26 mouse cellular contexts compared by ENCODE assay signal in the genomic region with DNA sequence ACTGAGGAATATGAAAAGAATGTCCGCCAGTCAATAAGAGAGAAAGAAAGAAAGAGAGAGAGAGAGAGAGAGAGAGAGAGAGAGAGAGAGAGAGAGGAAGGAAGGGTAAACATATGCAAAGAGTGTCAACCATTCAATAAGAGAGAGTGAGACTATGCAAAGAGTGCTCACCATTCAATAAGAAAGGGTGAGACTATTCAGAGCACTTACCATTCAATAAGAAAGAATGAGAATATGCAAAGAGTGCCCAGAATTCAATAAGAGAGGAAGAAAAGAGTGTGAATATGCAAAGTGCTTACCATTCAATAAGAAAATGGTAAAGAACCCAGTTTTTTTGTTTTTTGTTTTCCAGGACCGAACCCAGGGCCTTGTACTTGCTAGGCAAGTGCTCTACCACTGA. TPM values are rescaled to one million over a fixed set of nuclear protein-coding genes. Genes with fewer than 3 reads are reported as not detected.
A peak's percentile ranks its signal among the peaks of the same experiment; 100 is the strongest.
DNase-seq lines count a peak whose midpoint lies in the region; ATAC-seq and TF ChIP-seq lines count a peak whose summit lies in the region.
"Had no signal": no experiment of that assay in that cellular context is flagged by ENCODE, and none has a peak within 500 bp of the region (broad histone marks: within the 10 kb centered on the region; RNA-seq: fewer than 3 reads in every experiment).

No protein-coding gene starts in this region.

- TF ChIP-seq CTCF in CH12.LX (conservative IDR thresholded peaks at IDR 0.05 in 1 of 2, IDR thresholded peaks at IDR 0.05 in 1 of 2; ENCODE audit: low read depth in 2 of 2, low read length in 2 of 2): no peak

- ATAC-seq in hindbrain, embryonic 11.5 days (ENCODE audit: low FRiP score): no peak
- ATAC-seq: activated CD4-positive, CD25-positive, alpha-beta regulatory T cell, adult 4 months; CD4-positive, CD25-positive, alpha-beta regulatory T cell, adult 4 months; Patski had no signal

- in situ Hi-C loops in CH12.LX (cut with MboI; ENCODE audit: low pct_ligation_motif_present, low pct_unique_long_range_greater_than_20kb, low sequenced_read_pairs): no loop called here

- H3K27ac ChIP-seq in CH12.LX (ENCODE audit: insufficient read depth, low read depth): no peak overlapping the region
- H3K27ac ChIP-seq in hindbrain, embryonic 11.5 days (ENCODE audit: low read depth, low read length): no peak overlapping the region

- peaks cover 21 to 48% of the 10 kb centered on the region in 2 experiments for H3K36me3 ChIP-seq in CH12.LX (replicated peaks in 1 of 2; ENCODE audit: control insufficient read depth in 1 of 2, insufficient read depth in 1 of 2, low read length in 1 of 2)
- H3K36me3 ChIP-seq in hindbrain, embryonic 11.5 days (ENCODE audit: control insufficient read depth, insufficient read depth, low read length): no peaks in the 10 kb centered on the region
- H3K36me3 ChIP-seq: G1E had no signal

- 95% methylated on average over 2 of the region's 2 CpGs for WGBS in hindbrain, embryonic 11.5 days

- no peak overlapping the region for H3K9ac ChIP-seq in CH12.LX (ENCODE audit: insufficient read depth, low read depth)
- H3K9ac ChIP-seq in hindbrain, embryonic 11.5 days (ENCODE audit: low read depth, low read length): no peak overlapping the region

- TF ChIP-seq RAD21 in CH12.LX (IDR thresholded peaks at IDR 0.05; ENCODE audit: low read depth, low read length): no peak

- no peak overlapping the region for H3K4me2 ChIP-seq in CH12.LX (ENCODE audit: insufficient read depth, low read depth, poor library complexity, severe bottlenecking)
- no peak overlapping the region for H3K4me2 ChIP-seq in hindbrain, embryonic 11.5 days (replicated peaks; ENCODE audit: low read depth, low read length)

- peaks cover 4 to 46% of the 10 kb centered on the region in 2 experiments; a peak in 2 of 4 replicates for H3K4me1 ChIP-seq in CH12.LX (ENCODE audit: control insufficient read depth in 1 of 2, insufficient read depth in 2 of 2)
- no peaks in the 10 kb centered on the region for H3K4me1 ChIP-seq in hindbrain, embryonic 11.5 days (replicated peaks; ENCODE audit: control insufficient read depth, insufficient read depth, low read length)

- no peaks in the 10 kb centered on the region for H3K27me3 ChIP-seq in CH12.LX (replicated peaks)
- H3K27me3 ChIP-seq in hindbrain, embryonic 11.5 days (ENCODE audit: control insufficient read depth, insufficient read depth, low read length): no peaks in the 10 kb centered on the region

- no peak for TF ChIP-seq EP300 in CH12.LX (IDR thresholded peaks at IDR 0.05; ENCODE audit: low read length)

- H3K79me2 ChIP-seq in CH12.LX (replicated peaks; ENCODE audit: control insufficient read depth, extremely low read depth, insufficient read depth, poor library complexity, severe bottlenecking): no peaks in the 10 kb centered on the region; the same call in 1 of the 2 replicates

- H3K9me3 ChIP-seq in CH12.LX (replicated peaks; ENCODE audit: low read length): no peaks in the 10 kb centered on the region
- no peaks in the 10 kb centered on the region for H3K9me3 ChIP-seq in hindbrain, embryonic 11.5 days (ENCODE audit: control insufficient read depth, low read length)

- dilution Hi-C loops in CH12.LX (cut with MboI; ENCODE audit: extremely low pct_ligation_motif_present, extremely low pct_unique_long_range_greater_than_20kb, low sequenced_read_pairs): no loop called here

- intact Hi-C loops in left cerebral cortex, postnatal 36 days (cut with DNase I): no loop called here

- H3K4me3 ChIP-seq in CH12.LX (replicated peaks in 1 of 3; ENCODE audit: low read depth in 2 of 3, low read length in 2 of 3, poor library complexity in 1 of 3): no peak overlapping the region
- no peak overlapping the region for H3K4me3 ChIP-seq in hindbrain, embryonic 11.5 days (ENCODE audit: low read depth, low read length)

- DNase-seq in CH12.LX (ENCODE audit: extremely low read depth) (no peak), ES-CJ7 (ENCODE audit: low read depth, low spot score) (peak; percentile 11), R1 (ENCODE audit: low read depth, low spot score) (peak; percentile 60)
- no peak for DNase-seq in hindbrain, embryonic 11.5 days (ENCODE audit: low spot score)
- DNase-seq in left cerebral cortex, postnatal 36 days (ENCODE audit: low spot score in 2 of 2): no peak
- no peak for DNase-seq in embryo, embryonic 9.5 days (ENCODE audit: extremely low spot score)
- DNase-seq: adrenal gland, adult 2 months; adrenal gland, adult 8-10 months; adrenal gland, postnatal 10 days; adrenal gland, postnatal 14 days; adrenal gland, postnatal 25 days; adrenal gland, postnatal 36 days; B cell, adult 2 months; cerebellum, adult 11 months; cerebellum, adult 11-12 months; cerebellum, adult 18-20 months; cerebellum, adult 2 months; cerebellum, adult 8-10 months; cerebellum, adult 9-10 months had no signal

- peak; percentile 52 for TF ChIP-seq POLR2A in CH12.LX (IDR thresholded peaks at IDR 0.05; ENCODE audit: low read depth, low read length)

TF ChIP-seq in CH12.LX, 34 proteins besides CTCF, POLR2A, EP300 and RAD21:
- TF ChIP-seq JUN (IDR thresholded peaks at IDR 0.05; ENCODE audit: insufficient read depth, low read depth, low read length) (no peak), MAZ (IDR thresholded peaks at IDR 0.05; ENCODE audit: low read depth, low read length) (no peak), IRF4 (IDR thresholded peaks at IDR 0.05; ENCODE audit: low read depth, low read length) (no peak), MEF2A (IDR thresholded peaks at IDR 0.05; ENCODE audit: borderline replicate concordance, low read depth, low read length) (no peak), MXI1 (IDR thresholded peaks at IDR 0.05; ENCODE audit: low read depth, low read length) (no peak), MYC (IDR thresholded peaks at IDR 0.05; ENCODE audit: low read depth, low read length) (no peak), SIN3A (IDR thresholded peaks at IDR 0.05; ENCODE audit: low read length) (no peak), CHD1 (IDR thresholded peaks at IDR 0.05; ENCODE audit: low read depth, low read length) (no peak), ZC3H11A (IDR thresholded peaks at IDR 0.05; ENCODE audit: low read depth, low read length) (no peak), ZMIZ1 (IDR thresholded peaks at IDR 0.05; ENCODE audit: low read depth, low read length) (peak; percentile 27), ZKSCAN1 (IDR thresholded peaks at IDR 0.05; ENCODE audit: borderline replicate concordance, low read depth, low read length) (no peak), NELFE (IDR thresholded peaks at IDR 0.05; ENCODE audit: low read depth, low read length) (peak; percentile 55; the same call in 1 of the 2 replicates), JUND (conservative IDR thresholded peaks at IDR 0.05; ENCODE audit: low read depth, low read length) (no peak), HCFC1 (IDR thresholded peaks at IDR 0.05; ENCODE audit: low read depth, low read length) (no peak), CHD2 (IDR thresholded peaks at IDR 0.05; ENCODE audit: low read length) (peak; percentile 46; the same call in 1 of the 2 replicates), POLR2AphosphoS2 (IDR thresholded peaks at IDR 0.05; ENCODE audit: low read depth, low read length) (no peak), BHLHE40 (IDR thresholded peaks at IDR 0.05; ENCODE audit: low read depth, low read length) (no peak), USF2 (conservative IDR thresholded peaks at IDR 0.05; ENCODE audit: low read depth, low read length) (no peak)

RNA-seq across cellular contexts. Expression of a gene that starts 20.6 kb away (rescaled TPM):
- total RNA-seq in CH12.LX (2012; rRNA removed) (0.08 TPM in 2 replicates), CH12.LX (2014; rRNA removed) (0.04 TPM in 1 of 2 replicates, not detected in the other)
- polyA plus RNA-seq in CH12.LX (2012; ENCODE audit: insufficient read length, low read depth): 0.04 TPM in 1 of 2 replicates, not detected in the other
- 0.03 TPM in 1 of 2 replicates, not detected in the other for polyA plus RNA-seq in hindbrain, embryonic 11.5 days (2014; fragmentation: Nextera tagmentation; extraction: Ambion mirVana)
- under 1 TPM; 0.63 to 0.69 TPM for total RNA-seq in left cerebral cortex, postnatal 36 days (2021)
- total RNA-seq: adrenal gland, adult 2 months; adrenal gland, adult 8-10 months; adrenal gland, postnatal 14 days; adrenal gland, postnatal 25 days; ES-E14; MEL had no signal
- polyA plus RNA-seq: activated CD4-positive, CD25-positive, alpha-beta regulatory T cell, adult 4 months; adrenal gland, adult 2 months; C2C12; CD4-positive, CD25-positive, alpha-beta regulatory T cell, adult 4 months; cerebellum, adult 2 months; G1E; Patski had no signal

RNA-seq across cellular contexts. Expression of a gene that starts 49.6 kb away (rescaled TPM):
- total RNA-seq in CH12.LX (2012; rRNA removed) (0.04 TPM in 2 replicates), CH12.LX (2014; rRNA removed) (0.04 TPM in 1 of 2 replicates, not detected in the other)
- 0.04 TPM in 1 of 2 replicates, not detected in the other for polyA plus RNA-seq in CH12.LX (2012; ENCODE audit: insufficient read length, low read depth)
- polyA plus RNA-seq in hindbrain, embryonic 11.5 days (2014; fragmentation: Nextera tagmentation; extraction: Ambion mirVana): 0.03 and 0.04 TPM in 2 replicates
- total RNA-seq in left cerebral cortex, postnatal 36 days (2021): under 1 TPM; 0.32 to 0.54 TPM
- total RNA-seq: G1E, MEL had no signal
- polyA plus RNA-seq: activated CD4-positive, CD25-positive, alpha-beta regulatory T cell, adult 4 months; adrenal gland, adult 2 months; CD4-positive, CD25-positive, alpha-beta regulatory T cell, adult 4 months; cerebellum, adult 2 months; G1E; Patski had no signal

Comparison
In these comparisons a context has a peak if more than half of its experiments do, and no peak if none do; other contexts are left out.
1. DNase-seq: peak in ES-CJ7 (single experiment) and R1 (single experiment); none in CH12.LX (single experiment), hindbrain, embryonic 11.5 days (single experiment), left cerebral cortex, postnatal 36 days (0 of 2) and embryo, embryonic 9.5 days (single experiment).